Mouse (Mus musculus): ENCODE data around the gene Teddm2. TPM values are rescaled to one million over a fixed set of nuclear protein-coding genes. Genes with fewer than 3 reads are reported as not detected.
A peak's percentile ranks its signal among the peaks of the same experiment; 100 is the strongest.
"Not testable (repeated sequence)": the region's sequence is repeated elsewhere in the genome, so short reads cannot be mapped to it uniquely, and the experiment has no call there.

The Teddm2 gene
- polyA plus RNA-seq, 1 experiment from 2014 or later, result 0.66 TPM

- H3K4me3 ChIP-seq, result peak overlapping the region; percentile 82
- peak; percentile 63 for ATAC-seq (ENCODE audit: low FRiP score, low read depth)
- H3K27ac ChIP-seq, result peak overlapping the region; percentile 83
- 0% methylated on average over 36 of the region's 36 CpGs for WGBS
- no peaks in the 10 kb centered on the region for H3K9me3 ChIP-seq
- peaks cover 28% of the 10 kb centered on the region for H3K4me1 ChIP-seq
- peak overlapping the region; percentile 80 for H3K4me2 ChIP-seq (replicated peaks)
- H3K27me3 ChIP-seq (replicated peaks), result no peaks in the 10 kb centered on the region
- H3K9ac ChIP-seq, result peak overlapping the region; percentile 78
- peaks cover 27% of the 10 kb centered on the region for H3K36me3 ChIP-seq
These were observed 353 bp upstream of the Teddm2 start for GRCm38 (mm10) chr1:153900381-153900780.

- Histone ChIP-seq H3K36me3 (peaks cover 15% of the 10 kb centered on the region), H3K4me3 (peak overlapping the region; percentile 82), H3K9me3 (no peaks in the 10 kb centered on the region), H3K27me3 (replicated peaks) (no peaks in the 10 kb centered on the region), H3K4me2 (replicated peaks) (peak overlapping the region; percentile 80), H3K9ac (peak overlapping the region; percentile 63), H3K27ac (peak overlapping the region; percentile 80), H3K4me1 (peaks cover 28% of the 10 kb centered on the region)
- peak; percentile 55 for ATAC-seq (ENCODE audit: low FRiP score, low read depth)
- WGBS, result 20% methylated on average over 22 of the region's 22 CpGs
These were observed 868 bp downstream of the Teddm2 start for GRCm38 (mm10) chr1:153898989-153899730.

GRCm38 (mm10) chr1:153897196-153897595 lies 2.8 kb downstream of the Teddm2 start:
- Histone ChIP-seq H3K36me3 (no peaks in the 10 kb centered on the region), H3K4me1 (peaks cover 13% of the 10 kb centered on the region), H3K4me3 (no peak overlapping the region), H3K4me2 (replicated peaks) (no peak overlapping the region), H3K9ac (no peak overlapping the region), H3K27ac (no peak overlapping the region), H3K9me3 (no peaks in the 10 kb centered on the region), H3K27me3 (replicated peaks) (no peaks in the 10 kb centered on the region)
- WGBS, result 81% methylated on average over 8 of the region's 8 CpGs
- ATAC-seq (ENCODE audit: low FRiP score, low read depth), result no peak

- H3K36me3 ChIP-seq, result no peaks in the 10 kb centered on the region
- no peak overlapping the region for H3K9ac ChIP-seq
- ATAC-seq (ENCODE audit: low FRiP score, low read depth), result no peak
- H3K9me3 ChIP-seq, result no peaks in the 10 kb centered on the region
- H3K4me1 ChIP-seq, result 0 out of 2 replicates have a peak, but pooled peaks cover 3% of the 10 kb centered on the region
- no peak overlapping the region for H3K4me3 ChIP-seq
- 36% methylated on average over 5 of the region's 5 CpGs for WGBS
- H3K27me3 ChIP-seq (replicated peaks), result no peaks in the 10 kb centered on the region
- H3K4me2 ChIP-seq (replicated peaks), result no peak overlapping the region
- H3K27ac ChIP-seq, result no peak overlapping the region
These were observed 5.0 kb downstream of the Teddm2 start for GRCm38 (mm10) chr1:153894979-153895378.

GRCm38 (mm10) chr1:153894201-153894893 lies 5.7 kb downstream of the Teddm2 start:
- Histone ChIP-seq H3K4me1 (0 out of 2 replicates have a peak, but pooled peaks cover 3% of the 10 kb centered on the region), H3K9me3 (no peaks in the 10 kb centered on the region), H3K27ac (no peak overlapping the region), H3K27me3 (replicated peaks) (no peaks in the 10 kb centered on the region), H3K36me3 (no peaks in the 10 kb centered on the region), H3K4me2 (replicated peaks) (no peak overlapping the region), H3K4me3 (no peak overlapping the region), H3K9ac (no peak overlapping the region)
- WGBS, result 63% methylated on average over 8 of the region's 8 CpGs
- no peak for ATAC-seq (ENCODE audit: low FRiP score, low read depth)

- Histone ChIP-seq H3K4me1 (no peaks in the 10 kb centered on the region), H3K9ac (no peak overlapping the region), H3K36me3 (no peaks in the 10 kb centered on the region), H3K9me3 (no peaks in the 10 kb centered on the region), H3K4me2 (replicated peaks) (no peak overlapping the region), H3K27ac (no peak overlapping the region), H3K4me3 (no peak overlapping the region), H3K27me3 (replicated peaks) (no peaks in the 10 kb centered on the region)
- no peak for ATAC-seq (ENCODE audit: low FRiP score, low read depth)
- WGBS, result 75% methylated on average over 2 of the region's 2 CpGs
These were observed 6.3 kb downstream of the Teddm2 start for GRCm38 (mm10) chr1:153893746-153894145.

- 64% methylated on average over 4 of the region's 4 CpGs for WGBS
These were observed 8.6 kb downstream of the Teddm2 start, which contains the start of gene Teddm1a for GRCm38 (mm10) chr1:153891442-153891841. TSS of gene Teddm1a (plus strand) at chr1:153891742.

GRCm38 (mm10) chr1:153890121-153890520 lies 9.9 kb downstream of the Teddm2 start:
- no peak overlapping the region for H3K4me3 ChIP-seq
- 94% methylated on average over 10 of the region's 10 CpGs for WGBS

More at GRCm38 (mm10) chr1:153891442-153891841, 8.6 kb downstream of the Teddm2 start, which contains the start of gene Teddm1a:
- Histone ChIP-seq H3K9me3 (no peaks in the 10 kb centered on the region), H3K36me3 (no peaks in the 10 kb centered on the region), H3K4me2 (replicated peaks) (no peak within 1 kb of the TSS), H3K27ac (no peak within 1 kb of the TSS), H3K27me3 (replicated peaks) (no peaks in the 10 kb centered on the region), H3K4me3 (no peak within 1 kb of the TSS), H3K9ac (no peak within 1 kb of the TSS), H3K4me1 (no peaks in the 10 kb centered on the region)
- ATAC-seq (ENCODE audit: low FRiP score, low read depth), result no peak

GRCm38 (mm10) chr1:153886024-153886633 lies 13.9 kb downstream of the Teddm2 start:
- Histone ChIP-seq H3K9ac (no peak overlapping the region), H3K36me3 (no peaks in the 10 kb centered on the region), H3K4me2 (replicated peaks) (no peak overlapping the region), H3K27me3 (replicated peaks) (no peaks in the 10 kb centered on the region), H3K4me1 (no peaks in the 10 kb centered on the region), H3K9me3 (no peaks in the 10 kb centered on the region), H3K27ac (no peak overlapping the region), H3K4me3 (no peak overlapping the region)
- ATAC-seq (ENCODE audit: low FRiP score, low read depth), result no peak
- 45% methylated on average over 17 of the region's 17 CpGs for WGBS

More at GRCm38 (mm10) chr1:153890121-153890520, 9.9 kb downstream of the Teddm2 start:
- no peaks in the 10 kb centered on the region for H3K4me1 ChIP-seq
- H3K9me3 ChIP-seq, result no peaks in the 10 kb centered on the region
- H3K27ac ChIP-seq, result no peak overlapping the region
- no peaks in the 10 kb centered on the region for H3K36me3 ChIP-seq
- no peak for ATAC-seq (ENCODE audit: low FRiP score, low read depth)
- H3K27me3 ChIP-seq (replicated peaks), result no peaks in the 10 kb centered on the region
- no peak overlapping the region for H3K4me2 ChIP-seq (replicated peaks)
- H3K9ac ChIP-seq, result no peak overlapping the region

GRCm38 (mm10) chr1:153880391-153880790 lies 19.6 kb downstream of the Teddm2 start:
- H3K4me2 ChIP-seq (replicated peaks); ATAC-seq (ENCODE audit: low FRiP score, low read depth); H3K4me3 ChIP-seq; H3K36me3 ChIP-seq; H3K9me3 ChIP-seq; H3K4me1 ChIP-seq; H3K9ac ChIP-seq; H3K27me3 ChIP-seq (replicated peaks); H3K27ac ChIP-seq: not testable (repeated sequence)
- 97% methylated on average over 17 of the region's 17 CpGs for WGBS

- Histone ChIP-seq H3K9ac (no peak within 1 kb of the TSS), H3K4me2 (replicated peaks) (no peak within 1 kb of the TSS), H3K9me3 (no peaks in the 10 kb centered on the region), H3K4me3 (no peak within 1 kb of the TSS), H3K4me1 (no peaks in the 10 kb centered on the region), H3K27me3 (replicated peaks) (no peaks in the 10 kb centered on the region), H3K27ac (no peak within 1 kb of the TSS), H3K36me3 (no peaks in the 10 kb centered on the region)
- no peak for ATAC-seq (ENCODE audit: low FRiP score, low read depth)
- WGBS, result 88% methylated on average over 6 of the region's 6 CpGs
These were observed 26.0 kb downstream of the Teddm2 start, which contains the start of gene Teddm1b for GRCm38 (mm10) chr1:153874045-153874444. TSS of gene Teddm1b (plus strand) at chr1:153874345.

- Histone ChIP-seq H3K27me3 (replicated peaks) (no peaks in the 10 kb centered on the region), H3K4me2 (replicated peaks) (no peak overlapping the region), H3K9me3 (no peaks in the 10 kb centered on the region), H3K36me3 (no peaks in the 10 kb centered on the region), H3K4me3 (no peak overlapping the region), H3K27ac (no peak overlapping the region), H3K9ac (no peak overlapping the region), H3K4me1 (no peaks in the 10 kb centered on the region)
- no peak for ATAC-seq (ENCODE audit: low FRiP score, low read depth)
- WGBS, result 85% methylated on average over 8 of the region's 8 CpGs
These were observed 44.1 kb downstream of the Teddm2 start for GRCm38 (mm10) chr1:153855946-153856345.

Measured in neural tube, embryonic 12.5 days (tissue).